Mouse (Mus musculus) liver, embryonic 14.5 days (tissue): ENCODE measurements at regions not wholly inside any gene's neighbourhood (a gene's known extent, or its start where the extent isn't known, plus 50 kb on each side); places are given as distances from the start of the nearest gene placed in this dataset.

ENCODE experiments used
- ATAC-seq: fragments of 200-750 bp; cut with Nextera tagmentation; 2 replicates; pipeline ENCODE4 v1.8.0; 2017; ENCODE audit warnings: moderate number of reproducible peaks, mild to moderate bottlenecking, moderate library complexity; ENCODE audit not compliant: insufficient read depth
- DNase-seq, 3 experiments: peaks; one replicate each; pipeline ENCODE4 v3.0.0-alpha.2; 2012 to 2013; ENCODE audit warnings: low read depth in 3 of 3, low spot score in 3 of 3
- H3K27ac ChIP-seq: fragments of 300-500 bp; sonication (generic); 2 replicates; pipeline ENCODE4 v1.5.1; 2014; ENCODE audit warnings: moderate library complexity, mild to moderate bottlenecking, control low read depth, inconsistent platforms
- H3K27me3 ChIP-seq: fragments of 300-500 bp; sonication (generic); 2 replicates; pipeline ENCODE4 v1.6.1; 2014; ENCODE audit warnings: mild to moderate bottlenecking, low read length, moderate library complexity; ENCODE audit not compliant: control insufficient read depth, insufficient read depth
- H3K36me3 ChIP-seq: fragments of 300-500 bp; sonication (generic); replicated peaks from 2 replicates; pipeline ENCODE4 v1.6.1; 2014; ENCODE audit warnings: low read depth; ENCODE audit not compliant: control insufficient read depth, insufficient read depth
- H3K4me1 ChIP-seq, 2 experiments: fragments of 200-500 bp in 1 of 2; fragments of 300-500 bp in 1 of 2; sonication (generic) in 1 of 2; replicated peaks; 2 replicates each; pipeline ENCODE4 v1.6.1; 2012 to 2014; ENCODE audit warnings: antibody characterized with exemption in 1 of 2, inconsistent platforms in 1 of 2, low read length in 1 of 2; ENCODE audit not compliant: control insufficient read depth in 2 of 2, insufficient read depth in 2 of 2
- H3K4me2 ChIP-seq: fragments of 300-500 bp; sonication (generic); 2 replicates; pipeline ENCODE4 v1.6.1; 2014; ENCODE audit warnings: low read depth, mild to moderate bottlenecking, control low read depth, moderate library complexity
- H3K4me3 ChIP-seq, 2 experiments: fragments of 200-500 bp in 1 of 2; fragments of 300-500 bp in 1 of 2; sonication (generic) in 1 of 2; 2 replicates each; pipeline ENCODE4 v1.5.1; 2012 to 2014; ENCODE audit warnings: low read depth in 2 of 2, low read length in 2 of 2, mild to moderate bottlenecking in 2 of 2, control low read depth in 1 of 2, inconsistent platforms in 1 of 2, moderate library complexity in 1 of 2; ENCODE audit not compliant: insufficient read depth in 1 of 2
- H3K9ac ChIP-seq: fragments of 300-500 bp; sonication (generic); replicated peaks from 2 replicates; pipeline ENCODE4 v1.6.1; 2014; ENCODE audit warnings: mild to moderate bottlenecking, control low read depth, moderate library complexity
- H3K9me3 ChIP-seq: fragments of 300-500 bp; sonication (generic); 2 replicates; pipeline ENCODE4 v1.6.1; 2016; ENCODE audit warnings: low read length, mixed read lengths; ENCODE audit not compliant: control insufficient read depth
- CTCF ChIP-seq: IDR thresholded peaks from 2 replicates; pipeline ENCODE4 v1.5.1; 2016; ENCODE audit warnings: antibody characterized with exemption, low read depth, control low read depth
- EP300 ChIP-seq: IDR thresholded peaks from 2 replicates; pipeline ENCODE4 v1.6.1; 2016; ENCODE audit warnings: antibody characterized with exemption, low read depth
- WGBS: fragments of 180-500 bp; shearing (Covaris S2); extraction: QIAGEN DNeasy Blood & Tissue Kit; methylation state at CpG from one replicate; pipeline ENCODE4 v1.1.7; 2014; ENCODE audit not compliant: insufficient replicate concordance; 5-methylcytosine and 5-hydroxymethylcytosine counted together

DNA sequence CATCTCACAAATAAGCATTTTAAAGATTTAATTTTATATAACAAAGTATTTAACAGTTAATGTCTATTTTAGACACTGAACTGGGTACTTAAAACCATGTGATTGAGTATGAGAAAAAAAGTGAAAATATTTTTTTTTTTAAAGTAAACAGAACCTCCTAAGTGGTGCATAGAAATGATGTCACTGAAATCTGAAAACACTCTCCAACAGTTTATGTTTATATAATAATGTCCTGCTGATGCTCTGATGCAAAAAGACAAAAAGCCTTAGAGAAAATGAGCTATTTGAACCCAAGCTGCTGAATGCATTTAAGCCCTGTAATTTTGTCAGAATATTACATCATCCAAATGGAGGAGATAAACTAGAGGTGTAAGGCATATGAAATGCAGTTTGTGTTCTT, 3447.1 kb downstream of the 9330182O14Rik start:
- no peaks in the 10 kb centered on the region for H3K4me1 ChIP-seq
- H3K9me3 ChIP-seq = no peaks in the 10 kb centered on the region
- no peaks in the 10 kb centered on the region for H3K36me3 ChIP-seq
- H3K27me3 ChIP-seq = no peaks in the 10 kb centered on the region
- TF ChIP-seq CTCF (no peak), EP300 (no peak)
- no peak overlapping the region for H3K9ac ChIP-seq
- H3K27ac ChIP-seq = no peak overlapping the region
- ATAC-seq = no peak
- DNase-seq = no peak
- H3K4me3 ChIP-seq = no peak overlapping the region
- no peak overlapping the region for H3K4me2 ChIP-seq

DNA sequence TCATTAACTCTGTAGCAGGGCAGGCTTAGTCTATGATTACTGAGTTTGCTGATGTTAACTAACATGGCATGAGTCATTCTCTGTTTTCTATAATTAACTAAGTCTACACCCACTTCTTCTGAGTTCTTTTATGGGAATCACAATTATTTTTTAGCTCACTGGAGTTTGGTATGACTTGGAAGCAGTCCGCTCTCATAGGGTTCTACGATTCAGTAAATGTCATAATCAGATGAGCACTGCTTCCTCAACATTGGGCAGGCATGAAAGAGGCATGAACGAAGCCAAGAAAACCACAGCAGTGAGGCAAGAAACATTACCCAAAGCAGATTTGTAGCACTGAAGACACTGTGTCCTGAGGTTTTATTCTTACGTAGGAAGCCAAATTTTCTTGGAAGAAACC, 3451.6 kb downstream of the 9330182O14Rik start:
- TF ChIP-seq EP300 (no peak), CTCF (no peak)
- H3K36me3 ChIP-seq = no peaks in the 10 kb centered on the region
- 54% methylated on average over 4 of the region's 4 CpGs for WGBS

DNA sequence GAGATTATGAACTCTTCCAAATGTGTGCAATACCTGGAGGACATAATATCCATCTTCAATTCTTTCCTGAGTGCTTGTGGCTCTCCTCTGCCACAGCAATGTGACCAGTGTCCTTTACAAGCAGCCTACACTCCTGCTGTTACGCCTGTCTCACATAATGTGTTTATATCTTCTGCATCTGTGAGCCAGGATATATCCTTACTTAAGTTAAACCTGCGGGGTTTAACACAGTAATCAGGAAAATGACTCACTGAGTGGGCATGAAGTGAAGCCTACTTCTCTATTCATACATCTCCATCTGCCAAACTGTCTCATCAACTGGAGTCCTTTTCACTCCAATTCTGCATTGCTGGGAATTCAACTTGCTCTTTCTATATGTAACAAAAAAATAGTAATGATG, 3453.9 kb downstream of the 9330182O14Rik start:
- no peak overlapping the region for H3K9ac ChIP-seq
- no peaks in the 10 kb centered on the region for H3K36me3 ChIP-seq
- DNase-seq = no peak
- no peaks in the 10 kb centered on the region for H3K27me3 ChIP-seq
- no peaks in the 10 kb centered on the region for H3K9me3 ChIP-seq
- H3K27ac ChIP-seq = no peak overlapping the region
- H3K4me2 ChIP-seq = no peak overlapping the region
- H3K4me1 ChIP-seq = no peaks in the 10 kb centered on the region
- ATAC-seq = no peak
- TF ChIP-seq EP300 (no peak), CTCF (no peak)
- whole genome bisulfite sequencing = 30% methylated on average over 2 of the region's 2 CpGs
- H3K4me3 ChIP-seq = no peak overlapping the region

More for the DNA sequence above, 3451.6 kb downstream of the 9330182O14Rik start:
- Histone ChIP-seq H3K9ac (no peak overlapping the region), H3K9me3 (no peaks in the 10 kb centered on the region), H3K27me3 (no peaks in the 10 kb centered on the region), H3K27ac (no peak overlapping the region), H3K4me3 (no peak overlapping the region), H3K4me1 (no peaks in the 10 kb centered on the region), H3K4me2 (no peak overlapping the region)
- DNase-seq (no peak), ATAC-seq (no peak)

DNA sequence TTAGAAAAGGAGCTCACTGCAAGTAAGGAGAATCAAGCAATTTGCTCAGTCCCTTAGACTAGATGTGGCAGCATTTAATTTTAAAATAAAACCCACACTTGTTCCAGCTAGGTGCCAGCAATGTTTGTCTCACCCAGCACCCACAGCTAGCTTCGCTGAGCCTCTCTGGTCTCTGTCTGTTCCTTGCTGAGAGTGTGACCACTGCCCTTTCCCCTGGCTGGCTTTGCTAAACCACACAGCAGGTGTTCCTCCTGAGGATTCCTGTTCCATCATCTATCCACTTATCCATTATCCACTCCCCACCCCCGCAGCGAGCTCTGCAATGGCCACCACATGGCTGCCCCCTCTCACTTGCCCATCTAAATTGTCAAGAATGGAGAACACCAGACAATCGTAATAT, 3473.5 kb downstream of the 9330182O14Rik start:
- Histone ChIP-seq H3K4me3 (no peak overlapping the region), H3K4me1 (no peaks in the 10 kb centered on the region), H3K9ac (no peak overlapping the region), H3K27ac (no peak overlapping the region), H3K9me3 (no peaks in the 10 kb centered on the region), H3K36me3 (no peaks in the 10 kb centered on the region), H3K27me3 (no peaks in the 10 kb centered on the region), H3K4me2 (no peak overlapping the region)
- ATAC-seq (no peak), DNase-seq (no peak)
- no peak for TF ChIP-seq CTCF
- no peak for TF ChIP-seq EP300
- 53% methylated on average over 4 of the region's 4 CpGs for WGBS

DNA sequence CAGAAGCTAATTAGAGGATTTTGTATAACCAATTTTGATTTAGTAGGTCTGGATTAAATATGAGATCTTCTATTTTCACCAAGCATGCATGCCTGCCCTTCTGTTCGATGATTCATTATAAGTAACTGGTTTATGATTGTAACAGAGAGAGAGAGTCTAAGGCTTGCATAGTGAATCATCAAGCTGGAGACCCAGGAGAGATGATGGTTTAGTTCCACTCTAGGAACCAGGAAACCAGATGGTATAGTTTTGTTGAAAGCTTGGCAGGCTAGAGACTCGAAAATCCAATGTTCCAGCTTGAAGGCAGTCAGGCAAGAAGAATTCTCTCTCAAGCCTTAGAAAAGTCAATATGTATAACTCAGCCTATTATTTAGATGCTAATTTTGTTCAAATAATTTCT, 3475.7 kb downstream of the 9330182O14Rik start:
- Histone ChIP-seq H3K9ac (no peak overlapping the region), H3K9me3 (no peaks in the 10 kb centered on the region), H3K27me3 (no peaks in the 10 kb centered on the region), H3K27ac (no peak overlapping the region), H3K4me3 (no peak overlapping the region), H3K4me2 (no peak overlapping the region), H3K36me3 (no peaks in the 10 kb centered on the region), H3K4me1 (0 out of 4 replicates have a peak, but pooled peaks cover 0 to 2% of the 10 kb centered on the region in 2 experiments)
- TF ChIP-seq EP300 = no peak
- TF ChIP-seq CTCF = no peak
- 58% methylated on average over 2 of the region's 2 CpGs for WGBS
- no peak for ATAC-seq
- no peak for DNase-seq
